Mouse (Mus musculus): Measurements from ENCODE around the gene Shld1. TPM values are rescaled to one million over a fixed set of nuclear protein-coding genes. Genes with fewer than 3 reads are reported as not detected.
A peak's percentile ranks its signal among the peaks of the same experiment; 100 is the strongest.

Gene Shld1
- polyA plus RNA-seq (2016; fragmentation: Nextera tagmentation; extraction: Ambion mirVana): 9.5 and 11.6 TPM in 2 replicates

DNA sequence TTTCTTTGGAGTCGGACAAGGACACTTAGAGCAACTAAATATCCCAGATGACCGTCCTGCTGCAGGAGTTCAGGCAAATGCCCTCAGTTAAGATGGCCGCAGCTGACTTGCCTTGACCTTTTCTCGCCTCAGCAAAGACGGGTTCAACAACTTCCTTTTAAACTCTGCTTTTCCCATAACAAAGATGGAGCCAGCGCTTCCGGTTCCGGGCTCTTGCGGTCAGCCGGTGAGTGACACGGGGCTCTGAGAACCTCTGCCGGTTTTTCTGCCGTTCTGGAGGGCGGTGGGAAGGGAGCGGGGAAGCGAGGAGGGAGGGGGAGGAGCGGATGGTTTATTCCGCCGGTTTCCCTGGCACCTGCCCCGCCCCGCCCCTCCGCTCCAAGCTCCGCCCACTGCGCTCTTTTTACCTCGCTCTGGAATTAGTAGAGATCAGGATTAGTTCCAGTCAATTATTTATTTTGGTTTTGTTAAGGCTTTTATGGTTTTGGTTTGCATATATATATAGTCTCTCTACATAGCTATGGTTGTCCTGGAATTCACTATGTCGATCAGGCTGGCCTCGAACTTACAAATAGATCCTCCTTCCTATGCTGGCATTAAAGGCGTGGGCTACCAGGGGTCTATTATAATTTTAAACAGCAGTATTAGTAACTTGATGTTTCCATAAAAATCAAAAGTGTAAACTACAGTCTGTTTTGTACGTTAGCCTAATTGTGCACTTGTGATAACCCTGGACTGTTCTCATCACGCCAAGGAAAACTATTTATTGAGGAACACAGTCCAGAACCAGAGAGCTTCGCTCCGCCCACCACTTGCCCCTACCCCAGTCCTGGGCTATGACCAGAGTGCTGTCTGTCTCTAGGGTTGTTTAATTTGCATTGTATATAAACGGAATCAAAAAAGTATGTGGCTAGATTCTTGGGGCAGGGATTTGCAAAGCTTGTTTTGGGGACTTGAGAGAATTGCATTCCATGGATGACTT lies at the start of gene Shld1:
TSS of gene Shld1 (plus strand) at position 176 of the 982 bp plus-strand sequence.
- Histone ChIP-seq H3K9me3 (replicated peaks) (no peaks in the 10 kb centered on the region), H3K4me1 (peaks cover 73% of the 10 kb centered on the region), H3K9ac (peak within 1 kb of the TSS; percentile 67), H3K27ac (peak within 1 kb of the TSS; percentile 89), H3K4me3 (peak within 1 kb of the TSS; percentile 68), H3K4me2 (peak within 1 kb of the TSS; percentile 66), H3K27me3 (replicated peaks) (no peaks in the 10 kb centered on the region), H3K36me3 (peaks cover 4% of the 10 kb centered on the region; the same call in 1 of the 2 replicates)
- WGBS (ENCODE audit: insufficient replicate concordance): 11% methylated on average over 33 of the region's 33 CpGs
- ATAC-seq: peak; percentile 80

DNA sequence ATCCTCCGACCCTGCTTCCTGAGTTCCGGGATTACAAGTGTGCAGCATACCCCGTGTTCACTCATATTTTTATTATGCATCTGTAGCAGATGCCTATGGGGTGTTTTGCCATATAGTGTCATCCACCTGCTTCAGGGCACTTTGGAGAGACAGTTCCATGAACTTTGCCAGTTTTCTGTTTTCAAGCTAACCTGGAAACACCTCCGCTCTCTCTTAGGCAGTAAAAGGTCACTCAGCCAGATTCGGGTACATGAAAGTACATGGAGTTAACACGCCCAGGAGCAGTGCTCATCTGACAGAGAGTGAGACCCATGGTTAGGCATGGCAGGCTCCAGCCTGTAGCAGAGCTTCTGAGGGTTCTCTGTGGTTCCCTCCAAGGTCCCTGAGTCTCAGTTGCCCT lies 48.4 kb upstream of the Shld1 start:
- Histone ChIP-seq H3K4me1 (0 out of 2 replicates have a peak, but pooled peaks cover 7% of the 10 kb centered on the region), H3K4me2 (no peak overlapping the region), H3K27ac (no peak overlapping the region), H3K4me3 (no peak overlapping the region), H3K27me3 (replicated peaks) (no peaks in the 10 kb centered on the region), H3K9ac (no peak overlapping the region), H3K9me3 (replicated peaks) (no peaks in the 10 kb centered on the region), H3K36me3 (no peaks in the 10 kb centered on the region)
- ATAC-seq: no peak
- 74% methylated on average over 6 of the region's 6 CpGs for WGBS (ENCODE audit: insufficient replicate concordance)

DNA sequence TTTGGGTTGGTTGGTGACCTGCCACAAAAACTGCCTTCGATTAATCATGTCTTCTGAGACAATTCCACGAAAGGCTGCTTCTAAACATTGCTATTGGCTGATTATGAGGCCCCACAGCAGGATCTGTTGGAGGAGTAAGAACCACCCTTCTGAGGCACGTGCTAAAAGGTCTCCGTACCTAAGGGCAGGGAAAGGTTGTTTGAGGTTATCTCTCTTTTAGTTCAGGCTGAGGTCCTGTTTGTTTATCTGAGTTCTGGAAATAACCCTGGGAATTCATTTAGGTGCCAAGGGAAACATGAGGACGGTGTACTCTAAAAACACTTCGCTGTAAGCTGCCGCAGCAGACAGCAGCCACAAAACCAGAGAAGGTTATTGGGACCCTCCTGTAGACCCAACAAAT lies 47.4 kb upstream of the Shld1 start:
- Histone ChIP-seq H3K27me3 (replicated peaks) (no peaks in the 10 kb centered on the region), H3K4me2 (no peak overlapping the region), H3K4me1 (0 out of 2 replicates have a peak, but pooled peaks cover 5% of the 10 kb centered on the region), H3K27ac (no peak overlapping the region), H3K36me3 (no peaks in the 10 kb centered on the region), H3K9ac (no peak overlapping the region), H3K4me3 (no peak overlapping the region), H3K9me3 (replicated peaks) (no peaks in the 10 kb centered on the region)
- ATAC-seq: no peak
- 70% methylated on average over 7 of the region's 7 CpGs for WGBS (ENCODE audit: insufficient replicate concordance)

DNA sequence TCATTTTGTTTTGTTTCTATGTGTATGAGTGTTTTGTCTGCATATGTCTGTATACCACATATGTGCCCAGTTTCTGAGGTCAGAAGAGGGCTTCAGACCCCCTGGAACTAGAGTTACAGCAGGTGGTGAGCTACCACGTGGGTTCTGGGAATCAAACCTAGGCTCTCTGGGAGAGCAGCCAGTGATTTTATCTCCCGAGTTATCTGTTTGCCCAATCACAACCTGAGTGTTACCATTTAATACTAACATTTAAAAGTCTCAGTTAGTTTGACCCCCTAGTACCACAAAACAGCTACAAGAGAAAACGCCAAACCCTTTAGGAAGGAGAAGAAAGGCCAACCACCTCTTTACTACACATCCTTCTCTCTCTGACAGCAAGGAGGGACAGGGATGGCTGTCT lies 45.5 kb upstream of the Shld1 start:
- Histone ChIP-seq H3K4me2 (no peak overlapping the region), H3K4me1 (no peaks in the 10 kb centered on the region), H3K27ac (no peak overlapping the region), H3K9me3 (replicated peaks) (no peaks in the 10 kb centered on the region), H3K9ac (no peak overlapping the region), H3K36me3 (no peaks in the 10 kb centered on the region), H3K4me3 (no peak overlapping the region), H3K27me3 (replicated peaks) (no peaks in the 10 kb centered on the region)
- ATAC-seq: no peak
- 45% methylated on average over 3 of the region's 3 CpGs for WGBS (ENCODE audit: insufficient replicate concordance)

DNA sequence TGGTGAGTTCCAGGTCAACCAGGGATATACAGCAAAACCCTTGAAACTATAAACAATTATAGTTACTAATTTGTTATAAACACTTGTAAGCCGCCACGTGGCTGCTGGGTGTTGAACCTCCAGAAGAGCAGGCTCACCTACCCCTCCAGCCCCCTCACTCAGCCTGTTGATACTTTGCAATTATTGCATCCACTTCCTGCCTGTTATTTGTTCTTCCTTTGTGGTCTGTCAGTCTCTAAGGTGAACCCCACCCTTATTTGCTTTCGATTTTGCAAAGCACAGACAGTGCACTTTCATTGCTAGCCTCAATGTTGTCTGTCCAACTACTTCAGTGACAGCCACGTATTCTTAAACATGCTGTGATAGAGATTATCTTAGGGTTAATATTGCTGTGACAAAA lies 43.6 kb upstream of the Shld1 start:
- WGBS (ENCODE audit: insufficient replicate concordance): 53% methylated on average over 4 of the region's 4 CpGs
- ATAC-seq: no peak

GRCm38 (mm10) chr2:132646856-132647745 lies 39.6 kb upstream of the Shld1 start:
- H3K4me2 ChIP-seq: no peak overlapping the region
- H3K27me3 ChIP-seq (replicated peaks): no peaks in the 10 kb centered on the region
- 59% methylated on average over 17 of the region's 17 CpGs for WGBS (ENCODE audit: insufficient replicate concordance)
- no peaks in the 10 kb centered on the region for H3K36me3 ChIP-seq
- no peaks in the 10 kb centered on the region for H3K4me1 ChIP-seq
- no peak for ATAC-seq
- H3K9me3 ChIP-seq (replicated peaks): no peaks in the 10 kb centered on the region
- H3K27ac ChIP-seq: no peak overlapping the region
- H3K9ac ChIP-seq: no peak overlapping the region
- H3K4me3 ChIP-seq: no peak overlapping the region

More for the DNA sequence above, 43.6 kb upstream of the Shld1 start:
- Histone ChIP-seq H3K9me3 (replicated peaks) (no peaks in the 10 kb centered on the region), H3K27ac (no peak overlapping the region), H3K9ac (no peak overlapping the region), H3K36me3 (no peaks in the 10 kb centered on the region), H3K27me3 (replicated peaks) (no peaks in the 10 kb centered on the region), H3K4me1 (no peaks in the 10 kb centered on the region), H3K4me3 (no peak overlapping the region), H3K4me2 (no peak overlapping the region)

GRCm38 (mm10) chr2:132649352-132649870 lies 37.3 kb upstream of the Shld1 start:
- WGBS (ENCODE audit: insufficient replicate concordance): 75% methylated on average over 10 of the region's 10 CpGs
- H3K9me3 ChIP-seq (replicated peaks): no peaks in the 10 kb centered on the region

GRCm38 (mm10) chr2:132650546-132650945 lies 36.2 kb upstream of the Shld1 start:
- H3K4me2 ChIP-seq: no peak overlapping the region
- no peaks in the 10 kb centered on the region for H3K9me3 ChIP-seq (replicated peaks)
- H3K27ac ChIP-seq: no peak overlapping the region
- no peak overlapping the region for H3K9ac ChIP-seq
- H3K4me3 ChIP-seq: no peak overlapping the region
- ATAC-seq: no peak
- H3K4me1 ChIP-seq: no peaks in the 10 kb centered on the region
- no peaks in the 10 kb centered on the region for H3K27me3 ChIP-seq (replicated peaks)
- WGBS (ENCODE audit: insufficient replicate concordance): 69% methylated on average over 2 of the region's 2 CpGs
- H3K36me3 ChIP-seq: no peaks in the 10 kb centered on the region

More at GRCm38 (mm10) chr2:132649352-132649870, 37.3 kb upstream of the Shld1 start:
- Histone ChIP-seq H3K9ac (no peak overlapping the region), H3K4me3 (no peak overlapping the region), H3K4me1 (no peaks in the 10 kb centered on the region), H3K36me3 (no peaks in the 10 kb centered on the region), H3K4me2 (no peak overlapping the region), H3K27ac (no peak overlapping the region), H3K27me3 (replicated peaks) (no peaks in the 10 kb centered on the region)
- ATAC-seq: no peak

DNA sequence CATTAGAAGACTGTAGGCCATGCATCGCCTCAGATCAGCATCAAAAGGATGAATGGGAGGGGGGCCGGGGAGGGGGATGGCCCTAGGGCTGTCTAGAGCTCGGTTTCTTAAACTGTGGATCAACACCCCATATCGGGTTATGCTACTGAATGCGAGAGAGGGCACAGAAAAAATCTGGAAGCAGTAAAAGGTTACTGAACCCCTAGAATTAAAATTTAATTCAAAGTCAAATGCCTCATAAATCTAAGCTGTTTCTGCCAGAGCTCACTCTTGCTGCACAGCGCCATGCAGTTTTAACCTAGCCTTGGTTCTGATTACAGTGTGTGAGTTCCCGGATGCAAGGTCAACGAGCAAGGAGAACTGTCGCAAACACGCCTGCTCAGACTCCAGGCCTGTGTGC lies 34.3 kb upstream of the Shld1 start:
- WGBS (ENCODE audit: insufficient replicate concordance): 70% methylated on average over 10 of the region's 10 CpGs
- Histone ChIP-seq H3K4me3 (no peak overlapping the region), H3K36me3 (no peaks in the 10 kb centered on the region), H3K9me3 (replicated peaks) (no peaks in the 10 kb centered on the region), H3K27me3 (replicated peaks) (no peaks in the 10 kb centered on the region), H3K27ac (no peak overlapping the region), H3K9ac (no peak overlapping the region), H3K4me1 (no peaks in the 10 kb centered on the region), H3K4me2 (no peak overlapping the region)
- no peak for ATAC-seq

DNA sequence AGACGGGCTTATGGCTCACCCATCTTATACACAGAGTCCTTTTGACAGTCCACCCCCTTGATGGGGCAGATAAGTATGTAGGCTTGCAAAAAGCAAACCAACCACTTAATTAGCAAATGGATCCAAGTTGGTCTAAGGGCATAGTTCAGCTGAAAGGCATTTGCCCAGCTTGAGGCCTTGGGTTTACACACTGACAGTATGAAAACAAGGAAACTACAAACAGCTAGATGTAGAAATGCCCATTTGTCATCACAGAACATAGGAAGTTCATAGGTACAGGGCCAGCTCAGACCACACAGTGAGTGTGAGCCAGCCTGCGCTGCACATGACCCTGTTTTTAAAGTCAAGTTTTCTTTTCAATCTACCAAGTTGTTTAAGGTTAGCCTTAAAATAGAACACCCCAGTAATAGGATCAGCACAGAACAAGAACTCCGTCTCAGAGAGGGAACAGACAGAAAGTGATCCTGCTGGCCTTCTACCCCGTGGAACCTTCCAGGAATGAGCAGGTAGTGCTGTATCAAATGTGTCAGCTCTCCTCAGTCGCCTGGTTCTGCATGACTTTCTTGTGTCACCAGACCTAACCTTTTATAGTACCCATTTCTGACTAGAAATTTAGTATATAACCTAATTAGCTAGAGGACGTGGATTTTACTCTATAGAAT lies 31.8 kb upstream of the Shld1 start:
- H3K27ac ChIP-seq: no peak overlapping the region
- 64% methylated on average over 6 of the region's 6 CpGs for WGBS (ENCODE audit: insufficient replicate concordance)

GRCm38 (mm10) chr2:132657186-132657585 lies 29.5 kb upstream of the Shld1 start:
- Histone ChIP-seq H3K27ac (no peak overlapping the region), H3K4me3 (no peak overlapping the region)
- no peak for ATAC-seq

More for the DNA sequence above, 31.8 kb upstream of the Shld1 start:
- Histone ChIP-seq H3K36me3 (no peaks in the 10 kb centered on the region), H3K9me3 (replicated peaks) (no peaks in the 10 kb centered on the region), H3K4me1 (no peaks in the 10 kb centered on the region), H3K9ac (no peak overlapping the region), H3K4me2 (no peak overlapping the region), H3K27me3 (replicated peaks) (no peaks in the 10 kb centered on the region), H3K4me3 (no peak overlapping the region)
- ATAC-seq: no peak

More at GRCm38 (mm10) chr2:132657186-132657585, 29.5 kb upstream of the Shld1 start:
- H3K4me1 ChIP-seq: no peaks in the 10 kb centered on the region
- no peaks in the 10 kb centered on the region for H3K9me3 ChIP-seq (replicated peaks)
- H3K9ac ChIP-seq: no peak overlapping the region
- H3K36me3 ChIP-seq: no peaks in the 10 kb centered on the region
- H3K4me2 ChIP-seq: no peak overlapping the region
- WGBS (ENCODE audit: insufficient replicate concordance): 62% methylated on average over 2 of the region's 2 CpGs
- H3K27me3 ChIP-seq (replicated peaks): no peaks in the 10 kb centered on the region
